Mouse (Mus musculus): ENCODE measurements around the gene Tjap1. TPM values are rescaled to one million over a fixed set of nuclear protein-coding genes. Genes with fewer than 3 reads are reported as not detected.

Tjap1 gene
- polyA plus RNA-seq, 1 experiment from 2014 or later = 35.5 TPM

- H3K4me2 ChIP-seq (ENCODE audit: low read length) = no peak overlapping the region
- H3K27ac ChIP-seq (ENCODE audit: low read length) = no peak overlapping the region
- H3K9ac ChIP-seq (replicated peaks; ENCODE audit: low read depth, low read length) = no peak overlapping the region
- H3K27me3 ChIP-seq (replicated peaks; ENCODE audit: control insufficient read depth, insufficient read depth, low read length) = no peaks in the 10 kb centered on the region
- ATAC-seq = no peak
- H3K4me3 ChIP-seq (replicated peaks; ENCODE audit: low read length) = no peak overlapping the region
- no peaks in the 10 kb centered on the region for H3K36me3 ChIP-seq (ENCODE audit: control insufficient read depth, insufficient read depth)
- 75% methylated on average over 6 of the region's 6 CpGs for WGBS
- no peaks in the 10 kb centered on the region for H3K9me3 ChIP-seq (ENCODE audit: control insufficient read depth, low read length)
- H3K4me1 ChIP-seq (replicated peaks; ENCODE audit: control insufficient read depth, insufficient read depth, low read length) = peaks cover 18% of the 10 kb centered on the region
These were observed 2.6 kb upstream of the Tjap1 start for GRCm38 (mm10) chr17:46285407-46285806.

DNA sequence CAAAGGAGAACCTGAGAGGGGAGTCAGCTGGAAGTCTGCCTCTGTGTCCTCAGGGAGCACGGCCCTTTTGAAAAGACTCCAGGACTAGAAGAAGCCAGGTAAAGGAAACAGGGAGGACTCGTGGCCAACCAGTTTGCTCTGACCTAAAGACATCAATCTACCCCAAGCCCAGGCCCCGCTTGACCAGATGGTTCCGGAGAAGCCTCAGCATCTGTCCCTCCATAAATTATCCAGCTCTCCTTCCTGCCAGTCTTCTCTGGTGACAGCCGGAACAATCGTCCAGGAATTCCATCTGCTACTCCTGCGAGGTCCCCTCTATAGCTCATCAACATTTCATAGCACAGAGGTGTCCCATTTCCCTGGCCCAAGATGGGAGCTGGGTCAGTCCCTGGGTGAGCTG, 1.8 kb upstream of the Tjap1 start:
- H3K9ac ChIP-seq (replicated peaks; ENCODE audit: low read depth, low read length) = no peak overlapping the region
- WGBS = 61% methylated on average over 7 of the region's 7 CpGs
- no peaks in the 10 kb centered on the region for H3K27me3 ChIP-seq (replicated peaks; ENCODE audit: control insufficient read depth, insufficient read depth, low read length)
- no peaks in the 10 kb centered on the region for H3K9me3 ChIP-seq (ENCODE audit: control insufficient read depth, low read length)
- H3K36me3 ChIP-seq (ENCODE audit: control insufficient read depth, insufficient read depth) = no peaks in the 10 kb centered on the region
- peaks cover 18% of the 10 kb centered on the region for H3K4me1 ChIP-seq (replicated peaks; ENCODE audit: control insufficient read depth, insufficient read depth, low read length)
- no peak for ATAC-seq
- no peak overlapping the region for H3K4me2 ChIP-seq (ENCODE audit: low read length)
- no peak overlapping the region for H3K4me3 ChIP-seq (replicated peaks; ENCODE audit: low read length)
- no peak overlapping the region for H3K27ac ChIP-seq (ENCODE audit: low read length)

GRCm38 (mm10) chr17:46283911-46284310, 1.1 kb upstream of the Tjap1 start:
- Histone ChIP-seq H3K4me2 (ENCODE audit: low read length) (no peak overlapping the region), H3K36me3 (ENCODE audit: control insufficient read depth, insufficient read depth) (no peaks in the 10 kb centered on the region), H3K9me3 (ENCODE audit: control insufficient read depth, low read length) (no peaks in the 10 kb centered on the region), H3K4me1 (replicated peaks; ENCODE audit: control insufficient read depth, insufficient read depth, low read length) (peaks cover 18% of the 10 kb centered on the region), H3K9ac (replicated peaks; ENCODE audit: low read depth, low read length) (no peak overlapping the region), H3K27me3 (replicated peaks; ENCODE audit: control insufficient read depth, insufficient read depth, low read length) (no peaks in the 10 kb centered on the region), H3K27ac (ENCODE audit: low read length) (no peak overlapping the region), H3K4me3 (replicated peaks; ENCODE audit: low read length) (no peak overlapping the region)
- 90% methylated on average over 8 of the region's 8 CpGs for WGBS
- ATAC-seq = no peak

GRCm38 (mm10) chr17:46283140-46283539, 314 bp upstream of the Tjap1 start:
- Histone ChIP-seq H3K36me3 (ENCODE audit: control insufficient read depth, insufficient read depth) (no peaks in the 10 kb centered on the region; the same call in 1 of the 2 replicates), H3K27ac (ENCODE audit: low read length) (no peak overlapping the region; the same call in none of the 2 replicates), H3K9me3 (ENCODE audit: control insufficient read depth, low read length) (no peaks in the 10 kb centered on the region), H3K4me2 (ENCODE audit: low read length) (peak overlapping the region; percentile 96), H3K4me3 (replicated peaks; ENCODE audit: low read length) (peak overlapping the region; percentile 56), H3K27me3 (replicated peaks; ENCODE audit: control insufficient read depth, insufficient read depth, low read length) (no peaks in the 10 kb centered on the region), H3K9ac (replicated peaks; ENCODE audit: low read depth, low read length) (peak overlapping the region; percentile 9; the same call in 1 of the 2 replicates), H3K4me1 (replicated peaks; ENCODE audit: control insufficient read depth, insufficient read depth, low read length) (peaks cover 18% of the 10 kb centered on the region)
- ATAC-seq = peak; percentile 52; the same call in 1 of the 2 replicates
- 21% methylated on average over 9 of the region's 9 CpGs for WGBS

DNA sequence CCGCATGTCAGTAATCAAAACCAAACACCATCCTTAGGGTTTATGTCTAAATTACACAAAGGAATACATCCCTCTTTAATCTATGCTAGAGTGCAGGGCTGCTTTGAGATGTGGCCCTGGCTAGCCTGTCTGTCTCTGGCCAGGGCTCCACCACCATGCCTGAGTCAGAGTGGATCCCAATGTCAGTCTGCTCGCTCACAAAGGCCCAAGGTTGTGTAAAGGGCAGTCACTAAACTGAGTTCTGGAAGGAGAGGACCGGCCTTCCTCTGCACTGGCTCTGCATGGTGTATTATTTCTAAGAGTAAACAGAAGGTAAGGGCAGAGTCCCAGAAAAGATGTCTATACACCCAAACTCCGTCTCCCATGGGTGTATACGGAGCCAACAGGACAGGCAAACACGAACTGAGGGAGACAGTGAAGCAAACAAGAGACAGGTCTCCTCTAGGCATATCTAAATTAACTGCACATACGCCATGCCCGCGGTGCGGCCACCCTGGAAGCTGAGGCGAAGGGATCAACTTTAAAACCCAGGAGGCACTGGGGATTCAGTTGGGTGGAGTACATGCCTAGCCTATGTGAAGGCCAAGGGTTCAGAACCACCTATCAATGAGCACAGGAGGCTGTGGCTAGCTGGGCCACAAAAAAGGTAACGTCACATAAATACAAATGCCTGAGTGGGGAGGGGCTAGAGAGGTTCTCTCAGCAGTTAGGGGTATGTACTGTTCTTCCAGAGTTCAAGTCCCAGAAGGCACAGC, 4.6 kb downstream of the Tjap1 start:
- Histone ChIP-seq H3K27ac (ENCODE audit: low read length) (no peak overlapping the region), H3K4me2 (ENCODE audit: low read length) (no peak overlapping the region), H3K4me3 (replicated peaks; ENCODE audit: low read length) (no peak overlapping the region), H3K9ac (replicated peaks; ENCODE audit: low read depth, low read length) (no peak overlapping the region), H3K36me3 (ENCODE audit: control insufficient read depth, insufficient read depth) (no peaks in the 10 kb centered on the region; the same call in 1 of the 2 replicates), H3K9me3 (ENCODE audit: control insufficient read depth, low read length) (no peaks in the 10 kb centered on the region), H3K27me3 (replicated peaks; ENCODE audit: control insufficient read depth, insufficient read depth, low read length) (no peaks in the 10 kb centered on the region), H3K4me1 (replicated peaks; ENCODE audit: control insufficient read depth, insufficient read depth, low read length) (peaks cover 12% of the 10 kb centered on the region)
- 91% methylated on average over 12 of the region's 12 CpGs for WGBS
- no peak for ATAC-seq

DNA sequence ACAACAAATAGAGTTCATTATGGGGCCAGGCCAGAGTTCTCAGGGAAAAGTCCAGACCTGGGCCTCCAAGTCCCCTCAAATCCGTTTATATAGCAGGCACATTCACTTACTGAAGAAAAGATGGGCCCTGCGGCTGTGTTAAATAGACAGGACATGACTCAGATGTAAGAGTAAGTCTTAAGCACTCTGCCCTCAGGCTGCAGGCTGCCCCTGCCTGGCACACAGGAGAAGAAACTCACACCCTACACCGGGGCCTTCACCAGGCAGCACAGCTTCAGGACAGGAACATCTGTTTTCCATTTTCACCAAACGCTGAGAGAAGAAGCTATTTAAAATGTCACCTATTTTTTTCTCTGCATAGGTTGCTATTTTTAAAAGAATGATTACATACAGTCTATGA, 5.2 kb downstream of the Tjap1 start:
- H3K9me3 ChIP-seq (ENCODE audit: control insufficient read depth, low read length) = no peaks in the 10 kb centered on the region
- H3K27ac ChIP-seq (ENCODE audit: low read length) = no peak overlapping the region
- peaks cover 11% of the 10 kb centered on the region for H3K4me1 ChIP-seq (replicated peaks; ENCODE audit: control insufficient read depth, insufficient read depth, low read length)
- ATAC-seq = no peak
- H3K27me3 ChIP-seq (replicated peaks; ENCODE audit: control insufficient read depth, insufficient read depth, low read length) = no peaks in the 10 kb centered on the region
- no peak overlapping the region for H3K4me2 ChIP-seq (ENCODE audit: low read length)
- 79% methylated on average over 4 of the region's 4 CpGs for WGBS
- H3K36me3 ChIP-seq (ENCODE audit: control insufficient read depth, insufficient read depth) = no peaks in the 10 kb centered on the region; the same call in 1 of the 2 replicates
- no peak overlapping the region for H3K9ac ChIP-seq (replicated peaks; ENCODE audit: low read depth, low read length)
- H3K4me3 ChIP-seq (replicated peaks; ENCODE audit: low read length) = no peak overlapping the region

- Histone ChIP-seq H3K36me3 (ENCODE audit: control insufficient read depth, insufficient read depth) (no peaks in the 10 kb centered on the region; the same call in 1 of the 2 replicates), H3K9ac (replicated peaks; ENCODE audit: low read depth, low read length) (no peak overlapping the region), H3K4me1 (replicated peaks; ENCODE audit: control insufficient read depth, insufficient read depth, low read length) (no peaks in the 10 kb centered on the region), H3K9me3 (ENCODE audit: control insufficient read depth, low read length) (no peaks in the 10 kb centered on the region), H3K4me2 (ENCODE audit: low read length) (no peak overlapping the region), H3K4me3 (replicated peaks; ENCODE audit: low read length) (no peak overlapping the region), H3K27me3 (replicated peaks; ENCODE audit: control insufficient read depth, insufficient read depth, low read length) (no peaks in the 10 kb centered on the region), H3K27ac (ENCODE audit: low read length) (no peak overlapping the region)
- 90% methylated on average over 10 of the region's 10 CpGs for WGBS
- no peak for ATAC-seq
These were observed 7.3 kb downstream of the Tjap1 start for GRCm38 (mm10) chr17:46275506-46275905.

DNA sequence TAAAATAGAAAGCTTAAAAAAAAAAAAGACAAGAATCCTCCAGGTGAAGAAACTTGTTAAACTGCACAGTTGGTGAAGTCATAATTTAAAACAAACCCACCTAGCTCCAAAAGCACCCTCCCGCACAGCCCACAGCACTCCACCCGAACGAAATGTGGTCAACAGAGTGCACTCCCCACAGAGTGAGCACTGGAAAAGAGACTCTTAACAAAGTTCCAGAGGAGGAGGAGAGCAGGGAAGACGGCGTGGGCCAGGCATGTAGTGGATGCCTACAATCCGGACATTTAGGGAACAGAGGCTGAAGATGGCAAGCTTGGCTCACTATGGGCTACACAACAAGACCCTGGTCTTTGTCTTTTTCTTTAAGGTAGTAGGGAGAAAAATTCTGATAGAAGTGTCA, 7.8 kb downstream of the Tjap1 start:
- Histone ChIP-seq H3K4me2 (ENCODE audit: low read length) (no peak overlapping the region), H3K36me3 (ENCODE audit: control insufficient read depth, insufficient read depth) (no peaks in the 10 kb centered on the region; the same call in 1 of the 2 replicates), H3K9ac (replicated peaks; ENCODE audit: low read depth, low read length) (no peak overlapping the region), H3K4me3 (replicated peaks; ENCODE audit: low read length) (no peak overlapping the region), H3K4me1 (replicated peaks; ENCODE audit: control insufficient read depth, insufficient read depth, low read length) (no peaks in the 10 kb centered on the region), H3K27me3 (replicated peaks; ENCODE audit: control insufficient read depth, insufficient read depth, low read length) (no peaks in the 10 kb centered on the region), H3K9me3 (ENCODE audit: control insufficient read depth, low read length) (no peaks in the 10 kb centered on the region), H3K27ac (ENCODE audit: low read length) (no peak overlapping the region)
- WGBS = 91% methylated on average over 6 of the region's 6 CpGs
- no peak for ATAC-seq

DNA sequence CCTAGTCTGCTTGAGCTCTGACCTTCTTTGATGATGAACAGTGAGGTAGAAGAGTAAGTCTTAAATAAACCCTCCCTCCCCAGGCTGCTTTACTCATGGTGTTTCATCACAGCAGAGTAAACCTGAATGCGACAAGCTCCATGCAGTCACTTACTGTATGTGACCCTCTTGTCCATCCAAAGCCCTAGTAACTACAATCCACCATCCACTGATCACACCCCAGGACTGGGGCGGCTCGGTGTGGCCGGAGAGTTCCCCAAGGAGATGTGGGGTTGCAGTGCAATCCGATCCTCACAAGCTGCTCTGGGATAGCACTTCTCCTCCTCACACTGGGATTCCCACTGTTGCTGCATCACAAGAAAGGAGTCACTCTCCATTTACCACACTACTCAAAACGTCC, 8.4 kb downstream of the Tjap1 start:
- Histone ChIP-seq H3K4me1 (replicated peaks; ENCODE audit: control insufficient read depth, insufficient read depth, low read length) (no peaks in the 10 kb centered on the region), H3K27me3 (replicated peaks; ENCODE audit: control insufficient read depth, insufficient read depth, low read length) (no peaks in the 10 kb centered on the region), H3K9me3 (ENCODE audit: control insufficient read depth, low read length) (no peaks in the 10 kb centered on the region), H3K9ac (replicated peaks; ENCODE audit: low read depth, low read length) (no peak overlapping the region), H3K4me2 (ENCODE audit: low read length) (no peak overlapping the region), H3K27ac (ENCODE audit: low read length) (no peak overlapping the region), H3K36me3 (ENCODE audit: control insufficient read depth, insufficient read depth) (no peaks in the 10 kb centered on the region; the same call in 1 of the 2 replicates), H3K4me3 (replicated peaks; ENCODE audit: low read length) (no peak overlapping the region)
- ATAC-seq = no peak
- WGBS = 80% methylated on average over 6 of the region's 6 CpGs

Data from forebrain, embryonic 16.5 days (tissue).